Mouse (Mus musculus) cerebellum, adult 9-11 months (tissue): ENCODE data around the gene Msl3.
A peak's percentile ranks its signal among the peaks of the same experiment; 100 is the strongest.
"Not testable (repeated sequence)": the region's sequence is repeated elsewhere in the genome, so short reads cannot be mapped to it uniquely, and the experiment has no call there.

Source experiments
- DNase-seq: peaks from one replicate; pipeline ENCODE4 v3.0.0; 2022

Gene Msl3

DNA sequence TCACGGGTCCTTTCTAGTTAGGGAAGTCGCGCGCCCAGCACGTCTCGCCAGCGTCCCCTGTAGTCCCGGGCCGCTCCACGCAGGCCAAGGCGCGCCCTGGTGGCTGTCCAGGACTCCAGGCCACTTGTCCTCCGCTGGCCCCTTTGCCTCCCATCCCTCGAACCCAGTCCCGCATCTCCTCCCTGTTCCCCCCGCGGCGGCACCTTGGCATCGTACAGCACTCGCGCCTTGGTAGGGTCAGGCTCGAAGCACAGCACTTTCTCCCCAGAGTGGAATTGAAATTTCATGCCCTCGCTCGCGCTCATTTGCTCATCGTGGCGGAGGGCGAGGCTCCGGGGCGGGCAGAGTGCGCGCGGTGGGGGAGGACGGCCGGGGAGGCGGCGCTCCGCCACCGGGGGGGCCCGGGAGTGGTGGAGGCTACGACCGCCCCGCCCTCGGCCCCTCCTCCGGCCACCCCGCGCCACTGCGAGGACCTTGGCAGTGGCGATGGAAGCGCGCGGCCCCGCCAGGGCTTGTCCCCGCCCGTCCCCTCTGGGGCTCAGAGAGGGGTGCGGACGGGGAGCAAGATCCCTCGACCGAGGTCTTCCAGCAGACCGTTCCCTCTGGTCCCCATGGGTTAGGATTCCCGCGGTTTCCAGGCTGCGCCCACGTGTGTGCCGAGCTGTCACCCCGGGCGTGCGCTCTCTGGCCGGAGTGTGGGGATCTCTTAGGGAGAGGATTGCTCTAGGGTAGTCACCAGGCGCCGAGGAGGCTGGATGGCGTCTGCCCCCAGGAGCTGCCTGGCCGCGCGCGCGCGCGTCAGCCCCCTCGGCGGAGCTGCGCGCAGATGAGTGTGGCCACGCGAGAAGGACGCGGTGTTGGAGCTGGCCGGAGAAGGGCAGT, at the start of gene Msl3:
Gene Msl3 (minus strand): TSS at position 374 of the 882 bp plus-strand sequence.
- peak; percentile 90 for DNase-seq

DNA sequence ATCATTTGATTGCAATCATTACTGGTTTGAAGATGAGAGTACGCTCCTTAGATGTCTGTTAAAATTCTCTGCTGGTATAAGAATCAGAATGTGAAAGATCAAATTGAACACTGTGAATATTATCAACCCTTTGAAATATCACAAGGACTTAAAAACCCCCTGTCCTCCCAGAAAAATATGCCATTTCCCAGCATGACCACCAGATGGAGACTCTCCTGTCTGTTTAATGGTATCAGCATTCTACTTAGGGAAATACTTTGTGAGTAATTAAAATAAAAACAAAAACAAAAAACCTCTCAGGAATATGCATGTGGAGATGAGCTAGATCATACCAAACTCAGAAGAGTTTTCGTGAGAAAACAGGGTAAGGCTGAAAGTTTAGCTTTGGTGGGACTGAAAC, 44.3 kb upstream of the Msl3 start:
- DNase-seq, result no peak

DNA sequence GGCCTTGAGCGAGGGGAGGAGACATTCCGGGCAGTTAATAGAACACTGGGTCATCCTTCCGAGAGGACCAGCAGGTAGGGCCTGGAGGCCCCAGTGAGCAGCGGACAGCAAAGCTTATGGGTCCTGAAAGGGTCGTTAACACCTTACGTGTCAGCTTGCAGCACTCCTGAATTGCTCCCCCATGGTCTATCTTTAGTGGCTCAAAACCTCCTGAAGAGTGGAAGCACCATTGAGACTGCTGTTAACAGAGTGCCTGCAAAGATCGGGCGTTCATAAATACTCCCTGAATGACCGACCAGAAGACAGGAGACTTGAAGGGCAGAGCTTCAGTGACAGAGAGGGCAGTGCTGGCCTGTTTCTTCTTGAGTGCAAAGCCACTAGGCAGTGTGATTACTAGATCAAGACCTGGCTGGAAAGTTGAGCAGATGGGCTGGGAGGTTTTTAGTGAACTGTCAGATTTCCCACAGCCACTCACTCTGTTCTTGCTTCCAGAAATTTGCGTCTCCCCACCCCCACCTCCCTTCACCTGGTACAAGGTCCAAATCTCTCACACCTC, 787 bp upstream of the Msl3 start:
- no peak for DNase-seq

GRCm38 (mm10) chrX:168672913-168673524, 679 bp downstream of the Msl3 start:
- DNase-seq, result no peak

DNA sequence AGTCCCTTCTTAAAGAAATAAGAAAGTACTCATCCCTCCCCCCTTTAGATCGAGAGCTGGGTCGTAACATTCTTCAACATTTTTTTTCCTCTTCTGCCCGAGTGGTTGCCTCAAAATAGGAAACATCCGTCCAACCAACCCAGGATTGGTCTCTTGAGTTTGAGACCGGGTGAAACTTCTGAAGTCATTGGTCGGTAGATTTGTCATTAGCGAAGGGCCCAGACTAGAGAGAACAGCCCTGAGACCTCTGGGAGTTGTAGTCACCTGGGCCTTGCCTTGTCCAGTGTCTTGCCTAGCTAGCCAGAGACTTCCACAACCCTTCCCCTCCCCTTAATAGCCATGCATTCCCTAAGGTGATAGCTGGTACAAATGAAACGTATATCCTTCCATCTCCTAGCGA, 1.3 kb downstream of the Msl3 start:
- peak; percentile 73 for DNase-seq

DNA sequence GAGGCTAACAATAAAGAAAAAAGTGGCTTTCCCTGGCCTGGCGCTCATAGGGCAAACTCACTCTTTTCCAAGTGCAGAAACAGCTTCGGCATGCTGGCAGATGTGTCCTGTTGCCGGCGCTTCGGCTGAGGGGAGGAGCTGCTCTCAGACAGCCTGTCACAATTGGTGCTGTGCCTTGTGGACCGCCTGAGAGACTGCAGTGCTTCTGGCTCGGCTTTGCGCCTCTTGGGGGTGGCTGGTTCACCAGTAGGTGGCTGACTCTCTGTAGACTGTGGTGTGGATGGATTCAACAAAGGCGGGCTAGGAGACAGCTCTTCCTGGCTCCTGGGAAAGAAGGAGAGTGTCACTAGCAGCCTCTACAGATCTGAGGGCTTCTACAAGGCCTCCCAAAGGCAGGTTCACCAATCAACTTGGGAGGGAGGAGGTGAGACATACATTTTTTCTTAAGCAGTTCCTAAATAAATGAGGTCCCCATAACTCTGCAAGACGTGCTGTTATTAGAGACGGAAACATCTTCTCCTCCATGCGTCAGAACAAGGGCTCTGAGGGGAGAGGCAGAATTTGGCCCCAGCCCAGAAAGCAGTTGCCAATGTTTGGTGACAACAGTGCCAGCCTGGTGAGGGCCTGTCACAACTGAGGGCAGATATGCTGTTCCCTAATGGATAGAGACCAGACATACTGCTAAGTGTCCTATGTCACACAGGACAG, 9.6 kb downstream of the Msl3 start:
- DNase-seq, result peak; percentile 12

DNA sequence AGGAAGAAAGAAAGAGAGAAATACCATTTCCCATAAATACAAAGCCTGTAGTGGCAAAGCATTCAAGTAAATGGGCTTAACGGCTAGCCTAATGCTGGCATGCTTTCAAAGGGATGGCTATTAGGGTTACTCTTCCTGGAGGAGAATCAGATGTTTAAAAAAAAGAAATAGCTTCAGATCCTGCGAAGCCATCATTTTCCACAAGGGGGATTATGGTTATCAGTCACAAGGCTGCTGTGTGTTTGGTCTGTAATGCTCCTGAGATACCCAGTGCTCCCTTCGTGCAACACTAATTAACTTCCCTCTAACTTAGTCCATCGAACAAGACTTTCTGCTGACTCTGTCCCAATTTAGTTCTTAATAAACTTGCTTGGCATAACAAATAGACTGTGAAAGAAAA, 13.5 kb downstream of the Msl3 start:
- DNase-seq, result no peak

DNA sequence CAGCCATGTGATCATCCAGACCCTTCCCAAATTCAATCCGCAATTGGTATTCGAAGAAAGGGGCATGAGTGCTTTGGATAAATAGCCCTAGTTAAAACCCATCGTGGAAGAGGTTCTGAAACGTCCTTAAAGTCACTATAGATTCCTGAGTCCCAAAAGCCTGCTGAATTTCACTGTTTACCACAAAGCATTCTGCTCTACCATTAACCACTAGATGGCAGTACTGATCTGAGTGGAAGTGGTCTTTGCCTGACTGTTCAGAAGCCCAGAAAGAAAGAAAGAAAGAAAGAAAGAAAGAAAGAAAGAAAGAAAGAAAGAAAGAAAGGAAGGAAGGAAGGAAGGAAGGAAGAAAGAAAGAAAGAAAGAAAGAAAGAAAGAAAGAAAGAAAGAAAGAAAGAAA, 13.9 kb downstream of the Msl3 start:
- not testable (repeated sequence) for DNase-seq

GRCm38 (mm10) chrX:168659275-168659674, 14.4 kb downstream of the Msl3 start:
- no peak for DNase-seq

DNA sequence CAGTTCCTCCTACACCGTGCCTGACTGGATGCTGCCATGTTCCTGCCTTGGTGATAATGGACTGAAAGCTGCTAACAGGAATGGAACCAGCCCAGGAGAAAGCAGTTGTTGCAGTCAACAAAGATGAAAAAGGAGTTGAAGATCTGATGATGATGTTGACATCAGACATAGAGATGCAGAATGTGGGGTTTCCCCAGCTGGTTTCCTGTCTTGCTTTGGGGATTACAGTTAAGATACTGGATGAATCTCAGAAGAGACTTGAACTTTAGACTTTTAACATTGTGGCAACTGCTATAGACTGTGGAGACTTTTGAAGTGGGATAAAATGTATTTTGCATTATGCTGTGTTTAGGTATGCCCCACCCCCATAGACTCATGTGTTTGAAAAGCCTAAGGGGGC, 15.9 kb downstream of the Msl3 start:
- DNase-seq, result no peak

- DNase-seq, result no peak
Observed at GRCm38 (mm10) chrX:168649336-168649735, 24.4 kb downstream of the Msl3 start.

- DNase-seq, result no peak
Observed at GRCm38 (mm10) chrX:168647746-168648145, 26.0 kb downstream of the Msl3 start.

DNA sequence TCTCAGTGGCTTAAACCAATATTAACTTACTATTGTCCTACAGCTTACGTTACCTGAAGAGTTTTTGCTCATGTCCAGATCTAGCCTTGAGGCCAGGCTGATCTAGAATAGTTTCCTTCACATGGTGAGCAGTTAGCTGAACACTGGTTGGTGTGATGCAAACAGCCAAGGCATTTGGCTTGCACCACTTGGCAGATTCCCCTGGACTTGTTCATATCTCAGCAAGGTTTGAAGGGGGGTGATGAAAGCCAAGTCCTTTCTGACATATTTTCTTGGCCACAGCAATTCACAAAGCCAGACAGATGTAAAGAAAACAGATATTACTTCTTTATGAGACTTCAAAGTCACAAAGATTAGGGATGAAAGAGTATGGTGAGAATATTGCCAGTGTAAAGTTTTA, 30.2 kb downstream of the Msl3 start:
- no peak for DNase-seq

DNA sequence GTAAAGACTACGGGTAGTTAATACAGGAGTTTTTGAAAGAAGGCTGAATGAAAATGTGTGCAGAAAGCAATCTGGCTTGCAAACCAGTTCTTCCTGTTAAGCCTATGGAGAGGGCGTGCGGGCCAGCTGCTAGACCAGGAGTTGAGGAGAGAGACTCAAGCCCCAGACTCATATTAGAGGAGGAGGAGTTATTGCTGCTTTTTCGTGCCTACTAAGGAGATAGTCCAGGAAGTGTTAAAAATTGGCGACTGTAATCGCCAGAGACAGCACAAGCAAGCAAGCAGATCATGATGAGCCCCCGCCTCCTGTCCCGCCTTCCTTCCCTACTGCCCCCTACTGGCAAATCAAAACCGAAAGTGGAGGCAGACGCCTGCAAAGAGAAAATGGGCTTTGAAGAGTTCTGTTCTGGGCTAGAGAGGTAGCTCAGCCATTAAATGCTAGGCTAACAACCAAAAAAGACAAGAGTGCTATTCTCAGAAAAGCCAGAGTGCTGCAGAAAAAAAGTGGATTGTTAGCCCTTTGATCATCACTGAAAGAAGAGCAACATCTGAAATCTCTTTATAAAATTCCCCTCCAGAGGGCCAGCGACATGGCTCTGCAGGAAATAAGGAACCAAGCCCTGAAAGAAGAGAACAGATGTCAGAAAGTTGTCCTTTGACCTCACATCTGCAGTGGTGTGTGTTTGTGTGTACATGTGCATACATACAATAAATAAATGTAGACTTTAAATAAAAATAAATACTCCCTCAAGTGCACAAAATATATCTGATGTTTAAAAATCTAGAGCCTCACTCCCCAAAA, 33.9 kb downstream of the Msl3 start:
- DNase-seq, result peak; percentile 58
